8 mouse cellular contexts compared by ENCODE assay signal in the genomic region with DNA sequence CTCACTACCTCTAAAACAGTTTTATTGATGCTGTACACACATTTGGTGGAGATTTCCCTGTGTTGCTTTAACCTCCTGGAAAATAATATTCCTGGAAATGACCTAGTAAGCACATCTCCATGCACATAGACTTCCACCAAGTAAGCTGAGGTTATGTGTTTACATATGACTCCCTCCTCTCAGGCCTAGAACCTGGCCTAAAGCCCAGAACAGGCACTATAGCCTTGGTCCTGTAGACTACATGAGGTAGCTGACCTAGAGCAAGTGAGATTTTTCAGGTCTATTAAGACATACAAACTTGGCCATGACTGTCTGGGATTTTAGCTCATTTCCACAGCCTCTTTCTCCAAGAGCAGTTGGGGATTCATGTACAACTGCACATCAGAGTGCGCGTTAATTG. TPM values are rescaled to one million over a fixed set of nuclear protein-coding genes. Genes with fewer than 3 reads are reported as not detected.
DNase-seq lines count a peak whose midpoint lies in the region; ATAC-seq lines count a peak whose summit lies in the region.

No protein-coding gene starts in this region.

- peaks cover 43% of the 10 kb centered on the region for H3K36me3 ChIP-seq in kidney, embryonic 15.5 days
- H3K36me3 ChIP-seq in embryonic facial prominence, embryonic 12.5 days: peaks cover 35% of the 10 kb centered on the region
- H3K36me3 ChIP-seq in hindbrain, embryonic 15.5 days: peaks cover 30% of the 10 kb centered on the region
- H3K36me3 ChIP-seq in midbrain, embryonic 14.5 days (ENCODE audit: control insufficient read depth, insufficient read depth, low read length): peaks cover 33% of the 10 kb centered on the region

- 95% methylated on average over 2 of the region's 2 CpGs for WGBS in kidney, embryonic 15.5 days
- 99% methylated on average over 2 of the region's 2 CpGs for WGBS in embryonic facial prominence, embryonic 12.5 days
- WGBS in hindbrain, embryonic 15.5 days: 98% methylated on average over 2 of the region's 2 CpGs
- WGBS in midbrain, embryonic 14.5 days: 98% methylated on average over 2 of the region's 2 CpGs

- H3K9ac ChIP-seq in kidney, embryonic 15.5 days: no peak overlapping the region
- no peak overlapping the region for H3K9ac ChIP-seq in embryonic facial prominence, embryonic 12.5 days
- H3K9ac ChIP-seq in hindbrain, embryonic 15.5 days: peak overlapping the region; percentile 64
- no peak overlapping the region; the same call in 1 of the 2 replicates for H3K9ac ChIP-seq in midbrain, embryonic 14.5 days (replicated peaks; ENCODE audit: low read length)

- H3K4me1 ChIP-seq in kidney, embryonic 15.5 days: peaks cover 21% of the 10 kb centered on the region
- H3K4me1 ChIP-seq in embryonic facial prominence, embryonic 12.5 days: peaks cover 11% of the 10 kb centered on the region
- H3K4me1 ChIP-seq in hindbrain, embryonic 15.5 days (replicated peaks): peaks cover 23% of the 10 kb centered on the region
- peaks cover 18% of the 10 kb centered on the region for H3K4me1 ChIP-seq in midbrain, embryonic 14.5 days (ENCODE audit: control insufficient read depth, insufficient read depth, low read length)

- H3K9me3 ChIP-seq in kidney, embryonic 15.5 days (replicated peaks): no peaks in the 10 kb centered on the region
- no peaks in the 10 kb centered on the region for H3K9me3 ChIP-seq in embryonic facial prominence, embryonic 12.5 days
- H3K9me3 ChIP-seq in hindbrain, embryonic 15.5 days: no peaks in the 10 kb centered on the region
- H3K9me3 ChIP-seq in midbrain, embryonic 14.5 days (ENCODE audit: control insufficient read depth, low read length): no peaks in the 10 kb centered on the region

- H3K27ac ChIP-seq in kidney, embryonic 15.5 days: no peak overlapping the region
- no peak overlapping the region for H3K27ac ChIP-seq in embryonic facial prominence, embryonic 12.5 days
- H3K27ac ChIP-seq in hindbrain, embryonic 15.5 days (replicated peaks): no peak overlapping the region
- H3K27ac ChIP-seq in midbrain, embryonic 14.5 days (replicated peaks; ENCODE audit: low read depth, low read length): no peak overlapping the region

- no peak for DNase-seq in kidney, adult 11 months
- no peak for DNase-seq in midbrain, embryonic 14.5 days
- no peak for DNase-seq in embryo, embryonic 11 days
- DNase-seq in layer of hippocampus, adult 9-11 months: no peak
- no peak for DNase-seq in adrenal gland, postnatal 4 days (ENCODE audit: low spot score in 2 of 2)

- no peak for ATAC-seq in kidney, embryonic 15.5 days (replicated peaks; ENCODE audit: low FRiP score)
- no peak for ATAC-seq in embryonic facial prominence, embryonic 12.5 days (ENCODE audit: insufficient number of reproducible peaks, insufficient read depth, low FRiP score, low TSS enrichment)
- no peak for ATAC-seq in hindbrain, embryonic 15.5 days (ENCODE audit: low FRiP score, low read depth)
- no peak for ATAC-seq in midbrain, embryonic 14.5 days (ENCODE audit: low FRiP score, low TSS enrichment)

- H3K4me3 ChIP-seq in kidney, embryonic 15.5 days (replicated peaks): 0 out of 2 replicates have a peak overlapping the region, but pooled peaks have one; percentile 1
- H3K4me3 ChIP-seq in embryonic facial prominence, embryonic 12.5 days: no peak overlapping the region
- peak overlapping the region; percentile 64 for H3K4me3 ChIP-seq in hindbrain, embryonic 15.5 days
- peak overlapping the region; percentile 83 for H3K4me3 ChIP-seq in midbrain, embryonic 14.5 days (replicated peaks; ENCODE audit: low read depth, low read length)

- H3K4me2 ChIP-seq in kidney, embryonic 15.5 days: peak overlapping the region; percentile 71
- peak overlapping the region; percentile 80; the same call in 1 of the 2 replicates for H3K4me2 ChIP-seq in embryonic facial prominence, embryonic 12.5 days (replicated peaks)
- H3K4me2 ChIP-seq in hindbrain, embryonic 15.5 days: peak overlapping the region; percentile 78
- H3K4me2 ChIP-seq in midbrain, embryonic 14.5 days (ENCODE audit: low read length): peak overlapping the region; percentile 85

- no peaks in the 10 kb centered on the region for H3K27me3 ChIP-seq in kidney, embryonic 15.5 days
- H3K27me3 ChIP-seq in embryonic facial prominence, embryonic 12.5 days: no peaks in the 10 kb centered on the region
- no peaks in the 10 kb centered on the region for H3K27me3 ChIP-seq in hindbrain, embryonic 15.5 days
- H3K27me3 ChIP-seq in midbrain, embryonic 14.5 days (ENCODE audit: control insufficient read depth, insufficient read depth, low read length): no peaks in the 10 kb centered on the region

RNA-seq across cellular contexts. Expression of gene Lztr1, which starts 1.7 kb away (rescaled TPM):
- 83.3 and 96.0 TPM in 2 replicates for polyA plus RNA-seq in kidney, embryonic 15.5 days (2015; fragmentation: Nextera tagmentation; extraction: Ambion mirVana)
- 104 and 118 TPM in 2 replicates for polyA plus RNA-seq in embryonic facial prominence, embryonic 12.5 days (2016; fragmentation: Nextera tagmentation; extraction: Ambion mirVana)
- polyA plus RNA-seq in hindbrain, embryonic 15.5 days (2015; fragmentation: Nextera tagmentation; extraction: Ambion mirVana): 134 and 136 TPM in 2 replicates
- 117 and 121 TPM in 2 replicates for polyA plus RNA-seq in midbrain, embryonic 14.5 days (2014; fragmentation: Nextera tagmentation; extraction: Ambion mirVana)
- 10 to 100 TPM; 69.1 to 73.2 TPM for total RNA-seq in adrenal gland, postnatal 4 days (2021)

RNA-seq across cellular contexts. Expression of gene Aifm3, which starts 20.7 kb away (rescaled TPM):
- 1.8 and 2.1 TPM in 2 replicates for polyA plus RNA-seq in kidney, embryonic 15.5 days (2015; fragmentation: Nextera tagmentation; extraction: Ambion mirVana)
- polyA plus RNA-seq in embryonic facial prominence, embryonic 12.5 days (2016; fragmentation: Nextera tagmentation; extraction: Ambion mirVana): 1.0 and 1.5 TPM in 2 replicates
- polyA plus RNA-seq in hindbrain, embryonic 15.5 days (2015; fragmentation: Nextera tagmentation; extraction: Ambion mirVana): 11.7 and 13.3 TPM in 2 replicates
- polyA plus RNA-seq in midbrain, embryonic 14.5 days (2014; fragmentation: Nextera tagmentation; extraction: Ambion mirVana): 4.4 and 4.7 TPM in 2 replicates
- 1 to 10 TPM; 7.5 to 8.5 TPM for total RNA-seq in adrenal gland, postnatal 4 days (2021)

RNA-seq across cellular contexts. Expression of gene Thap7, which starts 20.8 kb away (rescaled TPM):
- 51.9 and 55.2 TPM in 2 replicates for polyA plus RNA-seq in kidney, embryonic 15.5 days (2015; fragmentation: Nextera tagmentation; extraction: Ambion mirVana)
- polyA plus RNA-seq in embryonic facial prominence, embryonic 12.5 days (2016; fragmentation: Nextera tagmentation; extraction: Ambion mirVana): 66.6 and 73.1 TPM in 2 replicates
- 61.8 and 64.5 TPM in 2 replicates for polyA plus RNA-seq in hindbrain, embryonic 15.5 days (2015; fragmentation: Nextera tagmentation; extraction: Ambion mirVana)
- 59.5 and 62.1 TPM in 2 replicates for polyA plus RNA-seq in midbrain, embryonic 14.5 days (2014; fragmentation: Nextera tagmentation; extraction: Ambion mirVana)
- total RNA-seq in adrenal gland, postnatal 4 days (2021): 10 to 100 TPM; 35.6 to 39.7 TPM

RNA-seq across cellular contexts. Expression of gene Lrrc74b, which starts 50.9 kb away (rescaled TPM):
- polyA plus RNA-seq in kidney, embryonic 15.5 days (2015; fragmentation: Nextera tagmentation; extraction: Ambion mirVana): 0.23 and 0.24 TPM in 2 replicates
- not detected in 2 replicates for polyA plus RNA-seq in embryonic facial prominence, embryonic 12.5 days (2016; fragmentation: Nextera tagmentation; extraction: Ambion mirVana)
- polyA plus RNA-seq in hindbrain, embryonic 15.5 days (2015; fragmentation: Nextera tagmentation; extraction: Ambion mirVana): 0.79 and 0.85 TPM in 2 replicates
- polyA plus RNA-seq in midbrain, embryonic 14.5 days (2014; fragmentation: Nextera tagmentation; extraction: Ambion mirVana): 0.66 and 0.95 TPM in 2 replicates
- total RNA-seq in adrenal gland, postnatal 4 days (2021): under 1 TPM; 0.31 to 0.65 TPM

RNA-seq across cellular contexts. Expression of gene P2rx6, which starts 51.5 kb away (rescaled TPM):
- 0.82 and 1.2 TPM in 2 replicates for polyA plus RNA-seq in kidney, embryonic 15.5 days (2015; fragmentation: Nextera tagmentation; extraction: Ambion mirVana)
- 0.34 and 0.46 TPM in 2 replicates for polyA plus RNA-seq in embryonic facial prominence, embryonic 12.5 days (2016; fragmentation: Nextera tagmentation; extraction: Ambion mirVana)
- 2.1 and 3.3 TPM in 2 replicates for polyA plus RNA-seq in hindbrain, embryonic 15.5 days (2015; fragmentation: Nextera tagmentation; extraction: Ambion mirVana)
- polyA plus RNA-seq in midbrain, embryonic 14.5 days (2014; fragmentation: Nextera tagmentation; extraction: Ambion mirVana): 1.5 and 1.9 TPM in 2 replicates
- under 1 TPM; 0.45 to 0.51 TPM for total RNA-seq in adrenal gland, postnatal 4 days (2021)
